Mouse (Mus musculus) adrenal gland, postnatal 10 days (tissue): Measurements from ENCODE around the gene Sorcs1. TPM values are rescaled to one million over a fixed set of nuclear protein-coding genes. Genes with fewer than 3 reads are reported as not detected.

Source experiments
- DNase-seq: peaks from one replicate; pipeline ENCODE4 v3.0.0; 2021; ENCODE audit warnings: mixed read lengths
- total RNA-seq, 2 experiments: library from RNA; stranded (reverse); gene quantifications; 2 replicates each; pipeline ENCODE4 v1.2.3; 2021

Gene Sorcs1
- total RNA-seq, 2 experiments from 2014 or later = 1.0 to 1.5 TPM

- no peak for DNase-seq
Measured at GRCm38 (mm10) chr19:50418962-50419720, 259.3 kb downstream of the Sorcs1 start.

GRCm38 (mm10) chr19:50410561-50410960 lies 267.9 kb downstream of the Sorcs1 start:
- no peak for DNase-seq

GRCm38 (mm10) chr19:50398341-50398740 lies 280.1 kb downstream of the Sorcs1 start:
- peak; percentile 16 for DNase-seq

GRCm38 (mm10) chr19:50395731-50396130 lies 282.7 kb downstream of the Sorcs1 start:
- DNase-seq = peak; percentile 51

- DNase-seq = no peak
Measured at GRCm38 (mm10) chr19:50394101-50394500, 284.3 kb downstream of the Sorcs1 start.

- DNase-seq = no peak
Measured at GRCm38 (mm10) chr19:50389925-50390552, 288.4 kb downstream of the Sorcs1 start.

GRCm38 (mm10) chr19:50378901-50379300 lies 299.5 kb downstream of the Sorcs1 start:
- DNase-seq = no peak

GRCm38 (mm10) chr19:50374751-50375150 lies 303.7 kb downstream of the Sorcs1 start:
- peak; percentile 18 for DNase-seq

GRCm38 (mm10) chr19:50366446-50366845 lies 312.0 kb downstream of the Sorcs1 start:
- DNase-seq = no peak

- DNase-seq = no peak
Measured at GRCm38 (mm10) chr19:50362655-50363500, 315.6 kb downstream of the Sorcs1 start.

GRCm38 (mm10) chr19:50358561-50358960 lies 319.9 kb downstream of the Sorcs1 start:
- no peak for DNase-seq

GRCm38 (mm10) chr19:50339211-50339610 lies 339.2 kb downstream of the Sorcs1 start:
- no peak for DNase-seq

GRCm38 (mm10) chr19:50336751-50337150 lies 341.7 kb downstream of the Sorcs1 start:
- no peak for DNase-seq

- DNase-seq = no peak
Measured at GRCm38 (mm10) chr19:50331136-50331535, 347.3 kb downstream of the Sorcs1 start.

GRCm38 (mm10) chr19:50327804-50328203 lies 350.6 kb downstream of the Sorcs1 start:
- no peak for DNase-seq

GRCm38 (mm10) chr19:50326151-50326550 lies 352.3 kb downstream of the Sorcs1 start:
- DNase-seq = no peak

GRCm38 (mm10) chr19:50325686-50326085 lies 352.8 kb downstream of the Sorcs1 start:
- DNase-seq = peak; percentile 2

GRCm38 (mm10) chr19:50307046-50307445 lies 371.4 kb downstream of the Sorcs1 start:
- DNase-seq = no peak

GRCm38 (mm10) chr19:50294205-50294604 lies 384.2 kb downstream of the Sorcs1 start:
- no peak for DNase-seq

GRCm38 (mm10) chr19:50264450-50264849 lies 414.0 kb downstream of the Sorcs1 start:
- DNase-seq = peak; percentile 45

GRCm38 (mm10) chr19:50258718-50259413 lies 419.6 kb downstream of the Sorcs1 start:
- DNase-seq = peak; percentile 54

- DNase-seq = peak; percentile 7
Measured at GRCm38 (mm10) chr19:50220476-50220875, 458.0 kb downstream of the Sorcs1 start.
